Mouse (Mus musculus): ENCODE data around the gene Vmn2r85. TPM values are rescaled to one million over a fixed set of nuclear protein-coding genes. Genes with fewer than 3 reads are reported as not detected.

Gene Vmn2r85
- not detected for polyA plus RNA-seq (2014; fragmentation: Illumina TruSeq; extraction: RNeasy Lipid Tissue Mini Kit (QIAGEN cat#74804); ENCODE audit: low read depth, low replicate concordance)

DNA sequence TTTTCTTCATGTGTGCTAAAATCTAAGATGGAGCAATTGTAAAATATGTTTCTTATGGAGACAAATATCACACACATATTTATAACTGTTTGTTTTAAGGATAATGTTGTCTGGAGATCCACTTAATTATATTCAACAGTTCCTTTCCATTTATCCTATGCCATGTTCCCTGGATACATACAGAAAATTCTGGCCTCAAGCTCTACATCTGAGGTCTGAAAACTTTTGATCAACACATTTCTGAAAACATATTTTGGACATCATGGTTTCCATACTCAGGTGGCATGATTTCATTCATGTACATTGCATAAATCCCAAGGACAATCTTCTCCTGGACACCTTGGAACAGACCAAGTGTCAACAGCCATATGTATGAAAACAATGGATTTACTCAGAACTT, at the start of gene Vmn2r85:
Gene Vmn2r85, minus strand, starts transcription at position 101 of the 400 bp plus-strand sequence.

DNA sequence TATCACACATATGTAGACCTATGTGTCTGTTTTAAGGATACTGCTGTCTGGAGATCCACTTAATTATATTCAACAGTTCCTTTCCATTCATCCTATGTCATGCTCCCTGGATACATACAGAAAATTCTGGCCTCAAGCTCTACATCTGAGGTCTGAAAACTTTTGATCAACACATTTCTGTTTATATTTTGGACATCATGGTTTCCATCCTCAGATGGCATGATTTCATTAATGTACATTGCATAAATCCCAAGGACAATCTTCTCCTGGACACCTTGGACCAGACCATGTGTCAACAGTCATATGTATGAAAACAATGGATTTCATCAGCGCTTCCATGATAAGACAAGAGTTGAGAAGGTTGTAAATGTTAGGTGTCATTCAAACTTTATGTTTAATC, 26.4 kb upstream of the Vmn2r85 start, which contains the start of gene Vmn2r86:
Gene Vmn2r86, minus strand, starts transcription at position 101 of the 400 bp plus-strand sequence.

DNA sequence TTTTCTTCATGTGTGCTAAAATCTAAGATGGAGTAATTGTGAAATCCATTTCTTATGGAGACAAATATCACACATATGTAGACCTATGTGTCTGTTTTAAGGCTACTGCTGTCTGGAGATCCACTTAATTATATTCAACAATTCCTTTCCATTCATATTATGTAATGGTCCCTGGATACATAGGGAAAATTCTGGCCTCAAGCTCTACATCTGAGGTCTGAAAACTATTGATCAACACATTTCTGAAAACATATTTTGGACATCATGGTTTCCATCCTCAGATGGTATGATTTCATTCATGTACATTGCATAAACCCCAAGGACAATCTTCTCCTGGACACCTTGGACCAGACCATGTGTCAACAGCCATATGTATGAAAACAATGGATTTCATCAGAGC, 35.3 kb downstream of the Vmn2r85 start, which contains the start of gene Vmn2r84:
Gene Vmn2r84, minus strand, starts transcription at position 101 of the 400 bp plus-strand sequence.

Other genes starting within 250 kb of the Vmn2r85 start
- not detected for gene Olfr826, start 245.5 kb downstream of the Vmn2r85 start, polyA plus RNA-seq (2014; fragmentation: Illumina TruSeq; extraction: RNeasy Lipid Tissue Mini Kit (QIAGEN cat#74804); ENCODE audit: low read depth, low replicate concordance)
- not detected for gene Olfr827, start 215.3 kb downstream of the Vmn2r85 start, polyA plus RNA-seq (2014; fragmentation: Illumina TruSeq; extraction: RNeasy Lipid Tissue Mini Kit (QIAGEN cat#74804); ENCODE audit: low read depth, low replicate concordance)
- gene Neurod4, start 149.5 kb downstream of the Vmn2r85 start, polyA plus RNA-seq (2014; fragmentation: Illumina TruSeq; extraction: RNeasy Lipid Tissue Mini Kit (QIAGEN cat#74804); ENCODE audit: low read depth, low replicate concordance): not detected
- 0.84 TPM for gene Tespa1, start 106.8 kb downstream of the Vmn2r85 start, polyA plus RNA-seq (2014; fragmentation: Illumina TruSeq; extraction: RNeasy Lipid Tissue Mini Kit (QIAGEN cat#74804); ENCODE audit: low read depth, low replicate concordance)
- gene Vmn2r84, start 35.4 kb downstream of the Vmn2r85 start, polyA plus RNA-seq (2014; fragmentation: Illumina TruSeq; extraction: RNeasy Lipid Tissue Mini Kit (QIAGEN cat#74804); ENCODE audit: low read depth, low replicate concordance): not detected
- gene Vmn2r86, start 26.3 kb upstream of the Vmn2r85 start, polyA plus RNA-seq (2014; fragmentation: Illumina TruSeq; extraction: RNeasy Lipid Tissue Mini Kit (QIAGEN cat#74804); ENCODE audit: low read depth, low replicate concordance): not detected
- not detected for gene Vmn2r87, start 67.7 kb upstream of the Vmn2r85 start, polyA plus RNA-seq (2014; fragmentation: Illumina TruSeq; extraction: RNeasy Lipid Tissue Mini Kit (QIAGEN cat#74804); ENCODE audit: low read depth, low replicate concordance)

Data from adipose tissue, adult 10 weeks (tissue).